Mouse (Mus musculus) stomach, embryonic 16.5 days (tissue): Measurements from ENCODE around the gene Mettl2. TPM values are rescaled to one million over a fixed set of nuclear protein-coding genes. Genes with fewer than 3 reads are reported as not detected.

Source experiments
- ATAC-seq: fragments of 200-750 bp; cut with Nextera tagmentation; 2 replicates; pipeline ENCODE4 v1.8.0; 2017; ENCODE audit warnings: moderate number of reproducible peaks, moderate TSS enrichment; ENCODE audit not compliant: insufficient read depth, low FRiP score
- H3K27ac ChIP-seq: fragments of 300-500 bp; sonication (generic); 2 replicates; pipeline ENCODE4 v1.5.1; 2014; ENCODE audit warnings: low read length
- H3K27me3 ChIP-seq: fragments of 300-500 bp; sonication (generic); 2 replicates; pipeline ENCODE4 v1.6.1; 2014; ENCODE audit warnings: low read length, control low read depth, mixed read lengths; ENCODE audit not compliant: control insufficient read depth, insufficient read depth
- H3K36me3 ChIP-seq: fragments of 300-500 bp; sonication (generic); 2 replicates; pipeline ENCODE4 v1.6.1; 2014; ENCODE audit warnings: low read length; ENCODE audit not compliant: control insufficient read depth, insufficient read depth
- H3K4me1 ChIP-seq: fragments of 300-500 bp; sonication (generic); 2 replicates; pipeline ENCODE4 v1.6.1; 2014; ENCODE audit warnings: low read length, control low read depth, mixed read lengths; ENCODE audit not compliant: control insufficient read depth, insufficient read depth
- H3K4me2 ChIP-seq: fragments of 300-500 bp; sonication (generic); 2 replicates; pipeline ENCODE4 v1.6.1; 2014; ENCODE audit warnings: low read depth, low read length, mixed read lengths
- H3K4me3 ChIP-seq: fragments of 300-500 bp; sonication (generic); replicated peaks from 2 replicates; pipeline ENCODE4 v1.5.1; 2014; ENCODE audit warnings: mild to moderate bottlenecking, low read length
- H3K9ac ChIP-seq: fragments of 300-500 bp; sonication (generic); 2 replicates; pipeline ENCODE4 v1.6.1; 2014; ENCODE audit warnings: low read length
- H3K9me3 ChIP-seq: fragments of 300-500 bp; sonication (generic); replicated peaks from 2 replicates; pipeline ENCODE4 v1.6.1; 2016; ENCODE audit warnings: low read length, control low read depth; ENCODE audit not compliant: control insufficient read depth
- WGBS: fragments of 180-500 bp; shearing (Covaris S2); extraction: QIAGEN DNeasy Blood & Tissue Kit; methylation state at CpG from one replicate; pipeline ENCODE4 v1.1.7; 2014; 5-methylcytosine and 5-hydroxymethylcytosine counted together
- polyA plus RNA-seq: library from polyadenylated mRNA; unstranded; fragments of >200 nt; fragmentation: Nextera tagmentation; extraction: Ambion mirVana; gene quantifications from 2 replicates; pipeline ENCODE4 v1.2.1, GENCODE M21; 2015

Gene Mettl2
- polyA plus RNA-seq, 1 experiment from 2014 or later: 32.1 TPM

- WGBS: 4% methylated on average over 76 of the region's 89 CpGs
- Histone ChIP-seq H3K27me3 (no peaks in the 10 kb centered on the region), H3K27ac (peak overlapping the region; percentile 97), H3K9me3 (no peaks in the 10 kb centered on the region), H3K9ac (peak overlapping the region; percentile 93), H3K36me3 (no peaks in the 10 kb centered on the region), H3K4me2 (peak overlapping the region; percentile 84), H3K4me3 (peak overlapping the region; percentile 63), H3K4me1 (peaks cover 15% of the 10 kb centered on the region)
- peak; percentile 45 for ATAC-seq
These were observed 55.6 kb downstream of the Mettl2 start for GRCm38 (mm10) chr11:105181689-105182460.

DNA sequence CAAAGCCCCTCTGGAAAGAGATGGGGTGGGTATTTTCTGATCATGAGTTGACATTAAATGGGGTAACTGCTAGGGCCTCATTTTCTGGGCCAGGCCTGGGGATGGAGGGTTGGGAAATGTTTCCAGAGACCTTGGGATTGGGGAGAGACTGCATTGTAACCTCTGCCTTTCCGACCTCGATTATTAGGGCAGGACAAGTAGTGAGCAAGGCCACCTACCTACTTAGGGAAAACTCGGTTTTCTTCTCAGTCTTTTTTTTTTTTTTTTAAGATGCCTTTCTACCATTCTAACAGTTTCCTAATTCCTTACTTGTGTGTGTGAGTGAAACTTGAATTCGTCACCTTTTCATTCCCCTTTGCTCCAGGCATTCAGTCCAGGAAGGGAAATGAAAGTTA lies 56.2 kb downstream of the Mettl2 start:
- Histone ChIP-seq H3K9ac (peak overlapping the region; percentile 93), H3K36me3 (no peaks in the 10 kb centered on the region), H3K9me3 (no peaks in the 10 kb centered on the region), H3K4me2 (peak overlapping the region; percentile 84), H3K27me3 (no peaks in the 10 kb centered on the region), H3K4me3 (peak overlapping the region; percentile 63), H3K4me1 (peaks cover 15% of the 10 kb centered on the region), H3K27ac (peak overlapping the region; percentile 97)
- 7% methylated on average over 4 of the region's 4 CpGs for WGBS
- ATAC-seq: no peak

- no peak overlapping the region for H3K4me2 ChIP-seq
- H3K36me3 ChIP-seq: no peaks in the 10 kb centered on the region
- no peak overlapping the region for H3K27ac ChIP-seq
- peaks cover 10% of the 10 kb centered on the region for H3K4me1 ChIP-seq
- WGBS: 92% methylated on average over 3 of the region's 3 CpGs
- H3K27me3 ChIP-seq: no peaks in the 10 kb centered on the region
- H3K4me3 ChIP-seq: no peak overlapping the region
- no peaks in the 10 kb centered on the region for H3K9me3 ChIP-seq
- no peak for ATAC-seq
- no peak overlapping the region for H3K9ac ChIP-seq
These were observed 58.5 kb downstream of the Mettl2 start for GRCm38 (mm10) chr11:105184678-105185077.

Other genes starting within 250 kb of the Mettl2 start
- 0.23 TPM in 1 of 2 replicates, not detected in the other for gene Efcab3, start 62.8 kb upstream of the Mettl2 start, polyA plus RNA-seq
- gene Gm10842, start 20.5 kb downstream of the Mettl2 start, polyA plus RNA-seq: not detected in 2 replicates
- 10.5 TPM in 2 replicates for gene Tlk2, start 52.4 kb downstream of the Mettl2 start, polyA plus RNA-seq
- gene Mrc2, start 166.2 kb downstream of the Mettl2 start, polyA plus RNA-seq: 12.7 and 13.4 TPM in 2 replicates